Mouse (Mus musculus) neural tube, embryonic 11.5 days (tissue): ENCODE results near the gene Rsph6a. TPM values are rescaled to one million over a fixed set of nuclear protein-coding genes. Genes with fewer than 3 reads are reported as not detected.

Experiments
- ATAC-seq: fragments of 200-750 bp; cut with Nextera tagmentation; 2 replicates; pipeline ENCODE4 v1.8.0; 2017; ENCODE audit warnings: moderate number of reproducible peaks, mild to moderate bottlenecking, moderate TSS enrichment, moderate library complexity; ENCODE audit not compliant: insufficient read depth, low FRiP score, low TSS enrichment
- DNase-seq: peaks from one replicate; pipeline ENCODE4 v3.0.0-alpha.2; 2015; ENCODE audit warnings: low spot score
- H3K27ac ChIP-seq: fragments of 300-500 bp; sonication (generic); 2 replicates; pipeline ENCODE4 v1.5.1; 2014; ENCODE audit warnings: low read depth, mild to moderate bottlenecking, low read length
- H3K27me3 ChIP-seq: fragments of 300-500 bp; sonication (generic); 2 replicates; pipeline ENCODE4 v1.6.1; 2014; ENCODE audit warnings: mild to moderate bottlenecking, low read length, mixed read lengths; ENCODE audit not compliant: control insufficient read depth, insufficient read depth
- H3K36me3 ChIP-seq: fragments of 300-500 bp; sonication (generic); 2 replicates; pipeline ENCODE4 v1.6.1; 2014; ENCODE audit warnings: mild to moderate bottlenecking, low read length, moderate library complexity, mixed read lengths; ENCODE audit not compliant: control insufficient read depth, insufficient read depth
- H3K4me1 ChIP-seq: fragments of 300-500 bp; sonication (generic); 2 replicates; pipeline ENCODE4 v1.6.1; 2014; ENCODE audit warnings: low read length, mixed read lengths; ENCODE audit not compliant: control insufficient read depth, insufficient read depth
- H3K4me2 ChIP-seq: fragments of 300-500 bp; sonication (generic); 2 replicates; pipeline ENCODE4 v1.6.1; 2014; ENCODE audit warnings: low read depth, mild to moderate bottlenecking, moderate library complexity
- H3K4me3 ChIP-seq: fragments of 300-500 bp; sonication (generic); 2 replicates; pipeline ENCODE4 v1.5.1; 2014; ENCODE audit warnings: low read depth, low read length
- H3K9ac ChIP-seq: fragments of 300-500 bp; sonication (generic); 2 replicates; pipeline ENCODE4 v1.6.1; 2014; ENCODE audit warnings: mild to moderate bottlenecking, low read length
- H3K9me3 ChIP-seq: fragments of 300-500 bp; sonication (generic); 2 replicates; pipeline ENCODE4 v1.6.1; 2016; ENCODE audit warnings: low read length; ENCODE audit not compliant: control insufficient read depth
- WGBS: fragments of 180-500 bp; shearing (Covaris S2); extraction: QIAGEN DNeasy Blood & Tissue Kit; methylation state at CpG from one replicate; pipeline ENCODE4 v1.1.7; 2014; 5-methylcytosine and 5-hydroxymethylcytosine counted together
- polyA plus RNA-seq: library from polyadenylated mRNA; unstranded; fragments of >200 nt; fragmentation: Nextera tagmentation; extraction: Ambion mirVana; gene quantifications from 2 replicates; pipeline ENCODE4 v1.2.1, GENCODE M21; 2014

Gene Rsph6a
- polyA plus RNA-seq: not detected in 2 replicates

- H3K9me3 ChIP-seq: no peaks in the 10 kb centered on the region
- peaks cover 13% of the 10 kb centered on the region for H3K36me3 ChIP-seq
- H3K27ac ChIP-seq: no peak within 1 kb of the TSS
- H3K27me3 ChIP-seq: no peaks in the 10 kb centered on the region
- H3K9ac ChIP-seq: peak within 1 kb of the TSS; percentile 35; the same call in 1 of the 2 replicates
- DNase-seq: peak; percentile 84
- H3K4me1 ChIP-seq: no peaks in the 10 kb centered on the region; the same call in 1 of the 2 replicates
- H3K4me2 ChIP-seq: peak within 1 kb of the TSS; percentile 42
- WGBS: 19% methylated on average over 33 of the region's 33 CpGs
- ATAC-seq: peak; percentile 80
- peak within 1 kb of the TSS; percentile 10; the same call in 1 of the 2 replicates for H3K4me3 ChIP-seq
Observed at GRCm38 (mm10) chr7:19054047-19054776, at the start of gene Rsph6a. Rsph6a (plus strand) TSS chr7:19054690.

DNA sequence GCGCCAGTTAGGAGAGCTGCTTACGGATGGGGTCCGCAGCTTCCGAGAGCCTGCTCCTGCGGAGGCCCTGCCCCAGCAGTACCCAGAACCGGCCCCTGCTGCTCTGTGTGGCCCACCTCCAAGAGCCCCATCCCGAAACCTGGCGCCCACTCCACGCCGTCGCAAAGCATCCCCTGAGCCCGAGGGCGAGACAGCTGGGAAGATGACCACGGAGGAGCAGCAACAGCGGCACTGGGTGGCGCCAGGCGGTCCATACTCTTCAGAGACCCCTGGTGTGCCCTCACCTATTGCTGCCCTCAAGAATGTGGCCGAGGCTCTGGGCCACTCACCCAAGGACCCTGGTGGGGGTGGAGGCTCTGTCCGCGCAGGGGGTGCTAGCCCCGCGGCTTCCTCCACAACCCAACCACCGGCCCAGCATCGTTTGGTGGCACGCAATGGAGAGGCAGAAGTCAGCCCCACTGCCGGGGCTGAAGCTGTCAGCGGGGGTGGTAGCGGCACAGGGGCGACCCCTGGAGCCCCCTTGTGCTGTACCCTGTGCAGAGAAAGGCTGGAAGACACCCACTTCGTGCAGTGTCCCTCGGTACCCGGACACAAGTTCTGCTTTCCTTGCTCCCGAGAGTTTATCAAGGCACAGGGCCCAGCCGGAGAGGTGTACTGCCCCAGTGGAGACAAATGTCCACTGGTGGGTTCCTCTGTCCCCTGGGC, 48.9 kb upstream of the Rsph6a start:
- no peak for ATAC-seq
- peak overlapping the region; percentile 99 for H3K4me2 ChIP-seq

GRCm38 (mm10) chr7:19006476-19006875, 48.0 kb upstream of the Rsph6a start:
- DNase-seq: peak; percentile 88
- Histone ChIP-seq H3K27ac (no peak overlapping the region), H3K4me3 (no peak overlapping the region), H3K36me3 (peaks cover 9% of the 10 kb centered on the region; the same call in 1 of the 2 replicates), H3K4me1 (peaks cover 22% of the 10 kb centered on the region), H3K27me3 (no peaks in the 10 kb centered on the region), H3K4me2 (0 out of 2 replicates have a peak overlapping the region, but pooled peaks have one; percentile 4), H3K9me3 (no peaks in the 10 kb centered on the region), H3K9ac (no peak overlapping the region)
- 9% methylated on average over 12 of the region's 12 CpGs for WGBS
- no peak for ATAC-seq

More for the DNA sequence above, 48.9 kb upstream of the Rsph6a start:
- Histone ChIP-seq H3K36me3 (peaks cover 9% of the 10 kb centered on the region; the same call in 1 of the 2 replicates), H3K9me3 (no peaks in the 10 kb centered on the region), H3K27ac (no peak overlapping the region), H3K4me3 (peak overlapping the region; percentile 95), H3K4me1 (peaks cover 26% of the 10 kb centered on the region), H3K9ac (peak overlapping the region; percentile 86; the same call in 1 of the 2 replicates), H3K27me3 (no peaks in the 10 kb centered on the region)
- WGBS: 78% methylated on average over 34 of the region's 34 CpGs
- no peak for DNase-seq

GRCm38 (mm10) chr7:19007026-19007977, 47.2 kb upstream of the Rsph6a start:
- H3K9me3 ChIP-seq: no peaks in the 10 kb centered on the region
- H3K36me3 ChIP-seq: peaks cover 9% of the 10 kb centered on the region; the same call in 1 of the 2 replicates
- no peak overlapping the region for H3K4me3 ChIP-seq
- 79% methylated on average over 13 of the region's 13 CpGs for WGBS
- no peaks in the 10 kb centered on the region for H3K27me3 ChIP-seq
- no peak overlapping the region for H3K27ac ChIP-seq
- no peak overlapping the region for H3K4me2 ChIP-seq
- H3K4me1 ChIP-seq: peaks cover 22% of the 10 kb centered on the region
- DNase-seq (no peak), ATAC-seq (no peak)
- no peak overlapping the region for H3K9ac ChIP-seq

GRCm38 (mm10) chr7:19010581-19010980, 43.9 kb upstream of the Rsph6a start:
- no peak for ATAC-seq
- Histone ChIP-seq H3K4me1 (peaks cover 11% of the 10 kb centered on the region), H3K36me3 (peaks cover 6% of the 10 kb centered on the region; the same call in 1 of the 2 replicates), H3K27me3 (no peaks in the 10 kb centered on the region), H3K4me2 (no peak overlapping the region), H3K9me3 (no peaks in the 10 kb centered on the region), H3K9ac (no peak overlapping the region), H3K4me3 (no peak overlapping the region), H3K27ac (no peak overlapping the region)
- 85% methylated on average over 7 of the region's 7 CpGs for WGBS
- no peak for DNase-seq

DNA sequence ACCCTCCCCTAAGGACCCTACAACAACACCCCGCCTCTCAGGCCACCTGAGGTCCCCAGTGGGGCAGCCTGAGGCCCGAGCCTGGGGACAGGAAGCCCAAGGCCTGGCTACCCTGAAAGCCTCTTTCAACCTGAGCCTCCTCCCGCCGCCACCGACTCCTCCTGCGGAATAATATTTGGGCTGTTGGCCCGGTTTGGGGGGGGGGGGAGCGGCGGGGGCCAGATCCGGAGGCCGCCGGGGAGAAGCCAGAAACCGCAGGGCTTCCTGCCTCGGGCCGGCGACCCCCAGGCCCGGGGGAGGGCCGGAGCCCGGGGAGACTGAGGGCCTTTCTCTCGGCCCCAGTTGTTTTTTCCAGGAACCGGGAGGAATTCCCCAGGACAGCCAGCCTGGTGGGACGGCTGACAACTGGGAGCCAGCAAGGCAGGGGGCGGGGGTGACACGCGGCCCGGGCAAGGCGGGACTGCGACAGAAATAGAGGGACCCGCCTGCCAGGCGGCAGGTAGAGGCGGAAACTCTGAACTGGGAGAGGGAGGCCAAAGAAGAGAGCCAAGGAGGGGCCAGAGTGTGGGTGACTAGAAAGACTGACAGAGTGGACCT, 42.4 kb upstream of the Rsph6a start:
- no peak overlapping the region for H3K27ac ChIP-seq
- ATAC-seq (no peak), DNase-seq (no peak)
- peak overlapping the region; percentile 63 for H3K9ac ChIP-seq
- peak overlapping the region; percentile 52 for H3K4me2 ChIP-seq
- H3K36me3 ChIP-seq: no peaks in the 10 kb centered on the region
- WGBS: 3% methylated on average over 24 of the region's 31 CpGs
- no peaks in the 10 kb centered on the region for H3K4me1 ChIP-seq
- H3K9me3 ChIP-seq: no peaks in the 10 kb centered on the region
- H3K4me3 ChIP-seq: peak overlapping the region; percentile 23
- H3K27me3 ChIP-seq: no peaks in the 10 kb centered on the region

DNA sequence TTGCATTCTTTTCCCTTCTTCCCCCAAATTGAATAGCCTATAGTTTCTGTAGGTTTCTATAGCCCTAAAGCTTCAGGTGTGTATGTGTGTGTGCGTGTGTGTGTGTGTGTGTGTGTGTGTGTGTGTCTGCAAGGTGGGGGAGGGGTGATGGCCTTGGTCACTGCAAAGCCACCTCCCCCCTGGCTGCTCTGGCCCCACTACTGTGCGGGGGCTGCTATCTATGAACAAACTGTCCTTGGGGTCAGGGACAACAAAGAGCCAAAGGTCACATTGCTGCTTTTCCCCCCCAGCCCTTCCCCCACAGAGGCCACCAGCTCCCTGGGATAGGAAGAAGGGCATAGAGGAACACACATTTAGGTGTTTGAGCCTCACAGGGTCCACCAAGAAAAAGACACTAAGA, 41.6 kb upstream of the Rsph6a start:
- H3K4me2 ChIP-seq: no peak overlapping the region
- H3K9ac ChIP-seq: no peak overlapping the region
- H3K4me3 ChIP-seq: no peak overlapping the region
- H3K27ac ChIP-seq: no peak overlapping the region
- ATAC-seq (no peak), DNase-seq (no peak)
- no peaks in the 10 kb centered on the region for H3K4me1 ChIP-seq
- H3K27me3 ChIP-seq: no peaks in the 10 kb centered on the region
- H3K9me3 ChIP-seq: no peaks in the 10 kb centered on the region
- no peaks in the 10 kb centered on the region for H3K36me3 ChIP-seq
- WGBS: 33% methylated on average over 2 of the region's 2 CpGs

DNA sequence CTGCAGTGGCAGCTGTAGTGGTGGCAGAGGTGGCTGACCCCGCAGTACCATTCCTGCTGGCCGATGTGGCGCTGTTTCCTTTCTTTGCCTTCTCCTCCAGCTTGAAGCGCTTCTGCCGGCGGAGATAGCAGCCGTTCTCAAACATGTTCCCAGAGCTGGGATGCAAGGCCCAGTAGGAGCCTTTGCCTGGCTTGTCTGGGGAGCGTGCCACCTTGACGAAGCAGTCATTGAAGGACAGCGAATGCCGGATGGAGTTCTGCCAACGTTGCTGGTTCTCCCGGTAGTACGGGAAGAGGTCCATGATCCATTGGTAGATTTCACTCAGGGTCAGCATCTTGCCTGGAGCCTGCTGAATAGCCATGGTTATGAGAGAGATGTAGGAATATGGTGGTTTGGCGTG, 40.0 kb upstream of the Rsph6a start:
- no peaks in the 10 kb centered on the region for H3K9me3 ChIP-seq
- DNase-seq: no peak
- H3K27ac ChIP-seq: no peak overlapping the region
- no peak overlapping the region for H3K4me2 ChIP-seq
- WGBS: 71% methylated on average over 15 of the region's 15 CpGs
- H3K27me3 ChIP-seq: no peaks in the 10 kb centered on the region
- H3K36me3 ChIP-seq: no peaks in the 10 kb centered on the region
- H3K4me3 ChIP-seq: no peak overlapping the region
- ATAC-seq: no peak
- H3K9ac ChIP-seq: no peak overlapping the region
- H3K4me1 ChIP-seq: no peaks in the 10 kb centered on the region
